Mouse (Mus musculus): ENCODE measurements around the gene Tas1r3.

Tas1r3 gene

GRCm38 (mm10) chr4:155887674-155888073, 24.5 kb upstream of the Tas1r3 start:
- DNase-seq (ENCODE audit: low read depth): no peak

- no peak for DNase-seq (ENCODE audit: low read depth)
Observed at GRCm38 (mm10) chr4:155886330-155886729, 23.2 kb upstream of the Tas1r3 start.

- DNase-seq (ENCODE audit: low read depth): no peak
Observed at GRCm38 (mm10) chr4:155883587-155883986, 20.4 kb upstream of the Tas1r3 start.

- DNase-seq (ENCODE audit: low read depth): no peak
Observed at GRCm38 (mm10) chr4:155871404-155871803, 8.2 kb upstream of the Tas1r3 start.

- peak; percentile 82 for DNase-seq (ENCODE audit: low read depth)
Observed at GRCm38 (mm10) chr4:155869317-155870033, 6.3 kb upstream of the Tas1r3 start, which contains the start of the genes Cptp and Ints11. Gene Cptp, minus strand, starts transcription at chr4:155869440. Gene Ints11, plus strand, starts transcription at chr4:155869546.

- DNase-seq (ENCODE audit: low read depth): no peak
Observed at GRCm38 (mm10) chr4:155868614-155869298, 5.6 kb upstream of the Tas1r3 start.

- DNase-seq (ENCODE audit: low read depth): no peak
Observed at GRCm38 (mm10) chr4:155861787-155862186, 1.4 kb downstream of the Tas1r3 start.

- DNase-seq (ENCODE audit: low read depth): no peak
Observed at GRCm38 (mm10) chr4:155859318-155859717, 3.8 kb downstream of the Tas1r3 start.

GRCm38 (mm10) chr4:155856881-155857280, 6.3 kb downstream of the Tas1r3 start:
- DNase-seq (ENCODE audit: low read depth): no peak

- DNase-seq (ENCODE audit: low read depth): no peak
Observed at GRCm38 (mm10) chr4:155856071-155856470, 7.1 kb downstream of the Tas1r3 start.

GRCm38 (mm10) chr4:155854991-155855390, 8.2 kb downstream of the Tas1r3 start:
- no peak for DNase-seq (ENCODE audit: low read depth)

- DNase-seq (ENCODE audit: low read depth): no peak
Observed at GRCm38 (mm10) chr4:155853421-155853820, 9.7 kb downstream of the Tas1r3 start.

- DNase-seq (ENCODE audit: low read depth): no peak
Observed at GRCm38 (mm10) chr4:155851951-155852411, 11.2 kb downstream of the Tas1r3 start.

- DNase-seq (ENCODE audit: low read depth): no peak
Observed at GRCm38 (mm10) chr4:155851368-155851767, 11.8 kb downstream of the Tas1r3 start.

- DNase-seq (ENCODE audit: low read depth): no peak
Observed at GRCm38 (mm10) chr4:155849792-155850451, 13.2 kb downstream of the Tas1r3 start.

GRCm38 (mm10) chr4:155849391-155849790, 13.8 kb downstream of the Tas1r3 start:
- DNase-seq (ENCODE audit: low read depth): no peak

- no peak for DNase-seq (ENCODE audit: low read depth)
Observed at GRCm38 (mm10) chr4:155848434-155849095, 14.6 kb downstream of the Tas1r3 start.

GRCm38 (mm10) chr4:155847591-155848352, 15.4 kb downstream of the Tas1r3 start:
- DNase-seq (ENCODE audit: low read depth): no peak

- DNase-seq (ENCODE audit: low read depth): peak; percentile 60
Observed at GRCm38 (mm10) chr4:155846871-155847578, 16.1 kb downstream of the Tas1r3 start, which contains the start of gene Dvl1. Gene Dvl1, plus strand, starts transcription at chr4:155847402.

GRCm38 (mm10) chr4:155843231-155843630, 19.9 kb downstream of the Tas1r3 start:
- no peak for DNase-seq (ENCODE audit: low read depth)
